26 mouse cellular contexts compared by ENCODE assay signal in the genomic region with DNA sequence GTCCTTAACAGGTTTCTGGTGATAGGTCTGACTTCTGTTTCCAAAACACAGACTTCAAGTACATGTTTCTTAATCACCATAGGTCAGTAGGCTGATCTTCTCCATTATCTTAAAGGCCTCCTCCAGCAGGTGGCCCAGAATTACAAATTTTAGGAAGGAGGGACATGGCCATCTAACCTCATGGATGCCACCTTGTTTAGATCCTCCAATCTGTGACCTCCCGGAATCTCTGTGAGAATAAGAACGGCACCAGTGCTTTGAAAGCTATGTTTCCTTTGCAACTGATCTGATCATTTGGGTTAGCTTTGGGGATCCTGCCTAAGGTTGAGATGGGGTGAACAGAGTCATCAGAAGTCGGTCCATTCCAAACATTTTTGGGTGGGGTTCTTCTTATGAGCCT.
DNase-seq lines count a peak whose midpoint lies in the region; ATAC-seq and TF ChIP-seq lines count a peak whose summit lies in the region.
"Had no signal": no experiment of that assay in that cellular context is flagged by ENCODE, and none has a peak within 500 bp of the region (broad histone marks: within the 10 kb centered on the region; RNA-seq: fewer than 3 reads in every experiment).

No protein-coding gene starts in this region.

- no peaks in the 10 kb centered on the region for H3K27me3 ChIP-seq in forebrain, embryonic 11.5 days (ENCODE audit: control insufficient read depth, insufficient read depth, low read length)
- H3K27me3 ChIP-seq in thymus, adult 2 months (ENCODE audit: control insufficient read depth, insufficient read depth, low read length), result no peaks in the 10 kb centered on the region
- H3K27me3 ChIP-seq: CH12.LX; embryonic facial prominence, embryonic 12.5 days; embryonic facial prominence, embryonic 15.5 days; forebrain, embryonic 12.5 days; forebrain, embryonic 15.5 days; heart, embryonic 13.5 days; hindbrain, embryonic 13.5 days; intestine, embryonic 15.5 days had no signal

- peak; percentile 14 to 33 for DNase-seq in cerebellum, adult 18-20 months
- DNase-seq in layer of hippocampus, adult 2 months (ENCODE audit: low spot score in 2 of 2), result no peak
- DNase-seq in layer of hippocampus, postnatal 36 days, result no peak
- DNase-seq in cerebellum, adult 9-10 months, result peak; percentile 55
- peak; percentile 24 to 52 for DNase-seq in cerebellum, postnatal 14 days
- no peak for DNase-seq in forebrain, embryonic 11.5 days (ENCODE audit: low spot score)
- DNase-seq in thymus, adult 2 months, result no peak
- DNase-seq: adrenal gland, adult 2 months; adrenal gland, postnatal 14 days; B cell, adult 2 months; gastrocnemius, postnatal 25 days; heart, adult 2 months; kidney, adult 11 months; kidney, adult 9 months had no signal

- H3K4me1 ChIP-seq in forebrain, embryonic 11.5 days (replicated peaks; ENCODE audit: control insufficient read depth, insufficient read depth, low read length), result no peaks in the 10 kb centered on the region
- H3K4me1 ChIP-seq in thymus, adult 2 months (replicated peaks; ENCODE audit: control insufficient read depth, insufficient read depth, low read length), result no peaks in the 10 kb centered on the region
- H3K4me1 ChIP-seq: embryonic facial prominence, embryonic 12.5 days; embryonic facial prominence, embryonic 15.5 days had no signal

- no peak for TF ChIP-seq CTCF in layer of hippocampus, adult 2 months (conservative IDR thresholded peaks at IDR 0.05)
- TF ChIP-seq CTCF in thymus, adult 2 months (IDR thresholded peaks at IDR 0.05; ENCODE audit: borderline replicate concordance, control insufficient read depth, extremely low read depth, insufficient read depth, low read length, poor library complexity), result no peak

- 89% methylated on average over 3 of the region's 3 CpGs for WGBS in forebrain, embryonic 11.5 days
- 92% methylated on average over 3 of the region's 3 CpGs for WGBS in thymus, adult 2 months

- H3K9me3 ChIP-seq in forebrain, embryonic 11.5 days (ENCODE audit: control insufficient read depth, low read length), result no peaks in the 10 kb centered on the region
- H3K9me3 ChIP-seq: embryonic facial prominence, embryonic 12.5 days; embryonic facial prominence, embryonic 15.5 days; forebrain, embryonic 12.5 days; forebrain, embryonic 15.5 days; heart, embryonic 10.5 days; heart, embryonic 13.5 days; hindbrain, embryonic 13.5 days; intestine, embryonic 15.5 days had no signal

- no peak for ATAC-seq in cerebellum, adult (ENCODE audit: insufficient number of reproducible peaks, low FRiP score, low TSS enrichment)
- no peak for ATAC-seq in forebrain, embryonic 11.5 days (replicated peaks; ENCODE audit: low FRiP score)
- ATAC-seq: intestine, embryonic 15.5 days; Patski had no signal

- H3K9ac ChIP-seq in forebrain, embryonic 11.5 days (ENCODE audit: low read length), result no peak overlapping the region
- H3K9ac ChIP-seq: embryonic facial prominence, embryonic 12.5 days; embryonic facial prominence, embryonic 15.5 days; forebrain, embryonic 12.5 days; forebrain, embryonic 15.5 days; heart, embryonic 13.5 days; hindbrain, embryonic 13.5 days; intestine, embryonic 15.5 days had no signal

- H3K27ac ChIP-seq in layer of hippocampus, adult 2 months, result peak overlapping the region; percentile 87; the same call in 1 of the 2 replicates
- no peak overlapping the region for H3K27ac ChIP-seq in forebrain, embryonic 11.5 days (ENCODE audit: low read depth, low read length)
- no peak overlapping the region for H3K27ac ChIP-seq in thymus, adult 2 months (ENCODE audit: control insufficient read depth, insufficient read depth, low read length)
- H3K27ac ChIP-seq: embryonic facial prominence, embryonic 12.5 days; embryonic facial prominence, embryonic 15.5 days; forebrain, embryonic 12.5 days; forebrain, embryonic 15.5 days; heart, adult 2 months; heart, embryonic 10.5 days; heart, embryonic 13.5 days; intestine, embryonic 15.5 days had no signal

- TF ChIP-seq POLR2A in thymus, adult 2 months (IDR thresholded peaks at IDR 0.05; ENCODE audit: control insufficient read depth, extremely low read depth, insufficient read depth, low read length, poor library complexity), result no peak

- H3K4me3 ChIP-seq in layer of hippocampus, adult 2 months, result no peak overlapping the region
- H3K4me3 ChIP-seq in forebrain, embryonic 11.5 days (ENCODE audit: low read depth, low read length), result no peak overlapping the region
- H3K4me3 ChIP-seq in thymus, adult 2 months (ENCODE audit: control insufficient read depth, insufficient read depth, low read length), result no peak overlapping the region
- H3K4me3 ChIP-seq: embryonic facial prominence, embryonic 12.5 days; embryonic facial prominence, embryonic 15.5 days; forebrain, embryonic 12.5 days; forebrain, embryonic 15.5 days; heart, adult 2 months; heart, embryonic 10.5 days; heart, embryonic 13.5 days; hindbrain, embryonic 13.5 days; intestine, embryonic 15.5 days had no signal

- H3K4me2 ChIP-seq in forebrain, embryonic 11.5 days (ENCODE audit: low read depth, low read length, severe bottlenecking), result no peak overlapping the region
- H3K4me2 ChIP-seq: embryonic facial prominence, embryonic 12.5 days; embryonic facial prominence, embryonic 15.5 days; forebrain, embryonic 12.5 days; heart, embryonic 13.5 days; intestine, embryonic 15.5 days had no signal

- H3K36me3 ChIP-seq in forebrain, embryonic 11.5 days (ENCODE audit: control insufficient read depth, insufficient read depth, low read length), result no peaks in the 10 kb centered on the region
- H3K36me3 ChIP-seq in thymus, adult 2 months (ENCODE audit: control insufficient read depth, insufficient read depth, low read length), result no peaks in the 10 kb centered on the region
- H3K36me3 ChIP-seq: embryonic facial prominence, embryonic 12.5 days; embryonic facial prominence, embryonic 15.5 days; forebrain, embryonic 12.5 days; forebrain, embryonic 15.5 days; G1E; heart, embryonic 10.5 days; heart, embryonic 13.5 days; hindbrain, embryonic 13.5 days; intestine, embryonic 15.5 days had no signal

Comparison
In these comparisons a context has a peak if more than half of its experiments do, and no peak if none do; other contexts are left out.
1. DNase-seq: peak in cerebellum, adult 18-20 months (2 of 2), cerebellum, adult 9-10 months (single experiment) and cerebellum, postnatal 14 days (2 of 2); none in layer of hippocampus, adult 2 months (0 of 2), layer of hippocampus, postnatal 36 days (0 of 2), forebrain, embryonic 11.5 days (single experiment) and thymus, adult 2 months (single experiment).